Mouse (Mus musculus): ENCODE measurements around the gene Nckap5. TPM values are rescaled to one million over a fixed set of nuclear protein-coding genes. Genes with fewer than 3 reads are reported as not detected.

Nckap5 gene
- polyA plus RNA-seq, 1 experiment from 2014 or later = 2.7 TPM

DNA sequence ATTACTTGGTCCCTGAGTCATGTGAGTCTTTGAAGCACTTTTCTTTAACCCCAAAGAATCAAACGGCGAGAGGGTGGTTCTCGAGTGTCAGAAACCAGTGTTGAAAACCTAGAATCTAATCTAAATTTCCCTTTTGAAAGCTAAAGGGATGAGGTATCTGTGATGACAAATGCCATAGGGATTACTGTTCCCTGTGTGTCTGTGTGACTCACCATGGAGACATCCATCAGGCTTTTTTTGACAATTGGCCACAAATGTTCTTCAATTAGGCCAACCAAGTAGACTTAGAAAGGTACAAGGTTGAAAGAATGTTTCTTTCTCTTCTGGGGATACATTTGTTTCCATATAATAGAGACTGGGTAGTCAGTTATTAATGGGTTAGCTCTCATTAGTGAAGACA, 879.6 kb downstream of the Nckap5 start:
- Histone ChIP-seq H3K27ac (replicated peaks; ENCODE audit: low read depth, low read length) (no peak overlapping the region), H3K4me2 (ENCODE audit: low read depth, severe bottlenecking) (no peak overlapping the region), H3K4me3 (ENCODE audit: low read depth, low read length) (no peak overlapping the region), H3K9ac (ENCODE audit: low read length) (no peak overlapping the region), H3K27me3 (ENCODE audit: control insufficient read depth, insufficient read depth, low read length) (no peaks in the 10 kb centered on the region), H3K9me3 (ENCODE audit: control insufficient read depth, low read length) (no peaks in the 10 kb centered on the region), H3K36me3 (ENCODE audit: control insufficient read depth, insufficient read depth, low read length) (no peaks in the 10 kb centered on the region), H3K4me1 (ENCODE audit: control insufficient read depth, insufficient read depth, low read length) (no peaks in the 10 kb centered on the region)
- DNase-seq (ENCODE audit: low spot score) = no peak
- ATAC-seq (ENCODE audit: insufficient number of reproducible peaks, low FRiP score, low TSS enrichment, low read depth) = no peak
- WGBS = 88% methylated on average over 3 of the region's 3 CpGs

DNA sequence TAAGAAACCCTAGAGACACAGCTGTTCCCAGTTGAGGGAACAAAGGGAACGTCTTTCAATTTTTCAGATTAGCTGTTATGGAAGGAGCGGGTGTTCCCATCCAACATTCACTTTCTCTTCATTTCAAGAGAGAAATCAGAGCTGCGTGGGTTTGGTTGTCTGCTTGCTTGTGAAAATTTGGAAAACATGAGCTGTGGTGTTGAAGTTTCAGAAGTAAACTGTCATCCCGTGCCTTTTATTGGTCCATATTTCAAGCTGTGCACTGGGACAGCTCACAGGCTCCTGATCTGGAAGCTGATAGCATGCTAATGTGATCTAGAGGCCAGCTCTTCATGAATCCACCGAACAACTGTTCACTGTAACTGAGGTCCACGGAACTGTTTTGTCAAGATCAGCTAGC, 881.5 kb downstream of the Nckap5 start:
- no peaks in the 10 kb centered on the region for H3K36me3 ChIP-seq (ENCODE audit: control insufficient read depth, insufficient read depth, low read length)
- no peak overlapping the region for H3K4me2 ChIP-seq (ENCODE audit: low read depth, severe bottlenecking)
- H3K27ac ChIP-seq (replicated peaks; ENCODE audit: low read depth, low read length) = no peak overlapping the region
- H3K9ac ChIP-seq (ENCODE audit: low read length) = no peak overlapping the region
- H3K27me3 ChIP-seq (ENCODE audit: control insufficient read depth, insufficient read depth, low read length) = no peaks in the 10 kb centered on the region
- no peaks in the 10 kb centered on the region for H3K9me3 ChIP-seq (ENCODE audit: control insufficient read depth, low read length)
- 63% methylated on average over 6 of the region's 6 CpGs for WGBS
- DNase-seq (ENCODE audit: low spot score) (no peak), ATAC-seq (ENCODE audit: insufficient number of reproducible peaks, low FRiP score, low TSS enrichment, low read depth) (no peak)
- H3K4me3 ChIP-seq (ENCODE audit: low read depth, low read length) = no peak overlapping the region
- no peaks in the 10 kb centered on the region for H3K4me1 ChIP-seq (ENCODE audit: control insufficient read depth, insufficient read depth, low read length)

DNA sequence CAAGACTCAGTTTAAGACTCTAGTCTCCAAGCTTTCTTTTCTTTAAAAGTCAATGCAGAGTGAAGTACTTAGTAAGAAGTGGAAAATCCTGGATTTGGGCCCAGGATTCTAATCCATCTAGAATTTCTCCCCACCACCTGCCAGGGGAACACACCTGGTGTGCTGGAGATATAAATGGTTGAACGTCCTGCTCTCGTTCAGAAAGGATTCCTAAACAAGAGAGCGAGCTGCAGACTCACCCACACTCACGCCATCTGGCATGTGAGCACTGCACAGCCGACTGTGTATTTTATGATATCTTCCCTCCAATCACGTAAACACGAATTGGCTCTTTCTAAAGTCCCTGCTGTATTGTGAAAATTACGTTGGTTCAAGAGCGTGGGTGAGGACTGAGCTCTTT, 885.5 kb downstream of the Nckap5 start:
- Histone ChIP-seq H3K4me3 (ENCODE audit: low read depth, low read length) (no peak overlapping the region), H3K27ac (replicated peaks; ENCODE audit: low read depth, low read length) (no peak overlapping the region), H3K4me2 (ENCODE audit: low read depth, severe bottlenecking) (no peak overlapping the region), H3K4me1 (ENCODE audit: control insufficient read depth, insufficient read depth, low read length) (no peaks in the 10 kb centered on the region), H3K27me3 (ENCODE audit: control insufficient read depth, insufficient read depth, low read length) (no peaks in the 10 kb centered on the region), H3K9ac (ENCODE audit: low read length) (no peak overlapping the region), H3K9me3 (ENCODE audit: control insufficient read depth, low read length) (no peaks in the 10 kb centered on the region), H3K36me3 (ENCODE audit: control insufficient read depth, insufficient read depth, low read length) (no peaks in the 10 kb centered on the region)
- no peak for ATAC-seq (ENCODE audit: insufficient number of reproducible peaks, low FRiP score, low TSS enrichment, low read depth)
- WGBS = 53% methylated on average over 9 of the region's 9 CpGs
- DNase-seq (ENCODE audit: low spot score) = no peak

DNA sequence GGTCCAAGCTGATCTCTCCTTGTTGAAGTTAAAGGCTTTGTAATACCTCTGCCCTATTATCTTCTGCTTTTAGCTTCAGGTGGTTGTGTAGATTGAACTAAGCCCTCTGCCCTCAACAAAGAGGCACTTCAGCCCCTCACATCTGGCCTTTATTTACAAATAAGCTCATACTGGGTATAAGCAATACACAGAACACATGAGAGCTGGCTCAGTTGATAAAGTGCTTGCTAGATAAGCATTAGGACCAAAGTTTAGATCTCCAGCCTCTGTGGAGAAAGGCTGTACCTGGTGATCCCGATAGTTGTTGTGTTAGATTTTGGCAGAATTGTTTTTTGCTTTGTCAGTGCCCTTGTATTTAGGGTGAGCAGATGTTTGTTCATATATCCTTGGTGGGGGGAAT, 887.3 kb downstream of the Nckap5 start:
- no peak overlapping the region for H3K27ac ChIP-seq (replicated peaks; ENCODE audit: low read depth, low read length)
- 74% methylated on average over 1 of the region's 1 CpGs for WGBS
- H3K4me3 ChIP-seq (ENCODE audit: low read depth, low read length) = no peak overlapping the region
- H3K9ac ChIP-seq (ENCODE audit: low read length) = no peak overlapping the region
- no peaks in the 10 kb centered on the region for H3K4me1 ChIP-seq (ENCODE audit: control insufficient read depth, insufficient read depth, low read length)
- no peaks in the 10 kb centered on the region for H3K9me3 ChIP-seq (ENCODE audit: control insufficient read depth, low read length)
- DNase-seq (ENCODE audit: low spot score) (no peak), ATAC-seq (ENCODE audit: insufficient number of reproducible peaks, low FRiP score, low TSS enrichment, low read depth) (no peak)
- no peak overlapping the region for H3K4me2 ChIP-seq (ENCODE audit: low read depth, severe bottlenecking)
- H3K36me3 ChIP-seq (ENCODE audit: control insufficient read depth, insufficient read depth, low read length) = no peaks in the 10 kb centered on the region
- no peaks in the 10 kb centered on the region for H3K27me3 ChIP-seq (ENCODE audit: control insufficient read depth, insufficient read depth, low read length)

DNA sequence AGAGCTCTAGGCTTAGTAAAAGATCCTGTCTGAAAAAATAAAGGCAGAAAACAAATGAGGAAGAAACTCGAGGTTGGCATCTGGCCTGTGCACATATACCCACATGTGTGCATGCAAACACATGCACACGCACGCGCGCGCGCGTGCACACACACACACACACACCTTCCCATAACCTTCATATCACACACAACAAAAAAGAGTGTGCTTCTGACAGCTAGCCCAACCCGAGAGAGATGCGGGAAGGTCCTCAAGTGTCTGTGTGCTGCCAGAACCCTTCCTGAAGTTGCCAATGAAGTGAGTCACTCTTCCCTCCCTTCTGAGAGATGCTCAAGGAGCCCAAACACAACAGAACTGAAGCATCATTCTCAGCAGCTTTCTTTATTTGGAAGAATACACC, 905.1 kb downstream of the Nckap5 start:
- no peak overlapping the region for H3K9ac ChIP-seq (ENCODE audit: low read length)
- H3K9me3 ChIP-seq (ENCODE audit: control insufficient read depth, low read length) = no peaks in the 10 kb centered on the region
- H3K27me3 ChIP-seq (ENCODE audit: control insufficient read depth, insufficient read depth, low read length) = no peaks in the 10 kb centered on the region
- WGBS = 96% methylated on average over 10 of the region's 10 CpGs
- H3K36me3 ChIP-seq (ENCODE audit: control insufficient read depth, insufficient read depth, low read length) = no peaks in the 10 kb centered on the region
- H3K4me1 ChIP-seq (ENCODE audit: control insufficient read depth, insufficient read depth, low read length) = no peaks in the 10 kb centered on the region
- H3K4me2 ChIP-seq (ENCODE audit: low read depth, severe bottlenecking) = no peak overlapping the region
- no peak overlapping the region for H3K4me3 ChIP-seq (ENCODE audit: low read depth, low read length)
- ATAC-seq (ENCODE audit: insufficient number of reproducible peaks, low FRiP score, low TSS enrichment, low read depth) = no peak
- H3K27ac ChIP-seq (replicated peaks; ENCODE audit: low read depth, low read length) = no peak overlapping the region
- no peak for DNase-seq (ENCODE audit: low spot score)

DNA sequence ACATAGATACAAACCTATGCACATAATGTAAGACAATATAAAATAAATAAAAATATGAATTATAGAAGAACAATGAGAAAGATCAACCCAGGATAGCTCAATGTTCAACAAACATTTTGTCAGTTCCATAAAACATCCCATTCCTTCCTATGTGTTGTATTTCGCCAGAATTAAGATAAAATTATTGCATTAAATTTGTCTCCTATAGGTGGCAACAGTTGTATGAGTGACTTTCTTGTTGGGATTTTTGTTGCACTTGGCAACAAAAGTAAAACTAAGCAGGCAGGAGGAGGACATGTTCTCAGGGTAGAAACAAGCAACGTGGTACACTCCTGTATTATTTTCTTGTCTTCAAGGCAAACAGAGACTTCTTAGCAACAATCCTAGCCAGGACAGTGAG, 907.5 kb downstream of the Nckap5 start:
- Histone ChIP-seq H3K9ac (ENCODE audit: low read length) (no peak overlapping the region), H3K9me3 (ENCODE audit: control insufficient read depth, low read length) (no peaks in the 10 kb centered on the region), H3K27me3 (ENCODE audit: control insufficient read depth, insufficient read depth, low read length) (no peaks in the 10 kb centered on the region), H3K27ac (replicated peaks; ENCODE audit: low read depth, low read length) (no peak overlapping the region), H3K4me2 (ENCODE audit: low read depth, severe bottlenecking) (no peak overlapping the region), H3K4me3 (ENCODE audit: low read depth, low read length) (no peak overlapping the region), H3K4me1 (ENCODE audit: control insufficient read depth, insufficient read depth, low read length) (no peaks in the 10 kb centered on the region), H3K36me3 (ENCODE audit: control insufficient read depth, insufficient read depth, low read length) (no peaks in the 10 kb centered on the region)
- ATAC-seq (ENCODE audit: insufficient number of reproducible peaks, low FRiP score, low TSS enrichment, low read depth) = no peak
- 77% methylated on average over 2 of the region's 2 CpGs for WGBS
- DNase-seq (ENCODE audit: low spot score) = no peak

DNA sequence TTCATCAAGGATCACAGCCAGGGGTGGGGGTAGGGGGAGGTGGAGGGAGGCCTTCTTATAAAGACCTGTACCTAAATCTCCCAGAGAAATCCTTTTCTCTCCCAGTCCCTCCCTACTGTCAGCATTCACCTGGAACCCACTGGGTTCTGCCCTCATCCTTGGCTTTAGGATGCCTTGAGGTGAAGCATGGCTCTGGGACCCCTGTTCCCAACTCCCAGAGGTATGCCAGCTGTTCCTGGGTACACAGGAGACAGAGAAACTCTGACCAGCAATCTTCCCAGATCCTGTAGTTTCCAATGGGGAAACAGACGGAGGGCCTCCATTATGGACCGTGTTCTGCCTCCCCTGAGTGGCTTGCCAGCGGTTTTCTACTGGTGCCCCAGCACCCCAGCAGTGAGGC, 909.9 kb downstream of the Nckap5 start:
- no peak for DNase-seq (ENCODE audit: low spot score)
- no peak overlapping the region for H3K4me3 ChIP-seq (ENCODE audit: low read depth, low read length)

DNA sequence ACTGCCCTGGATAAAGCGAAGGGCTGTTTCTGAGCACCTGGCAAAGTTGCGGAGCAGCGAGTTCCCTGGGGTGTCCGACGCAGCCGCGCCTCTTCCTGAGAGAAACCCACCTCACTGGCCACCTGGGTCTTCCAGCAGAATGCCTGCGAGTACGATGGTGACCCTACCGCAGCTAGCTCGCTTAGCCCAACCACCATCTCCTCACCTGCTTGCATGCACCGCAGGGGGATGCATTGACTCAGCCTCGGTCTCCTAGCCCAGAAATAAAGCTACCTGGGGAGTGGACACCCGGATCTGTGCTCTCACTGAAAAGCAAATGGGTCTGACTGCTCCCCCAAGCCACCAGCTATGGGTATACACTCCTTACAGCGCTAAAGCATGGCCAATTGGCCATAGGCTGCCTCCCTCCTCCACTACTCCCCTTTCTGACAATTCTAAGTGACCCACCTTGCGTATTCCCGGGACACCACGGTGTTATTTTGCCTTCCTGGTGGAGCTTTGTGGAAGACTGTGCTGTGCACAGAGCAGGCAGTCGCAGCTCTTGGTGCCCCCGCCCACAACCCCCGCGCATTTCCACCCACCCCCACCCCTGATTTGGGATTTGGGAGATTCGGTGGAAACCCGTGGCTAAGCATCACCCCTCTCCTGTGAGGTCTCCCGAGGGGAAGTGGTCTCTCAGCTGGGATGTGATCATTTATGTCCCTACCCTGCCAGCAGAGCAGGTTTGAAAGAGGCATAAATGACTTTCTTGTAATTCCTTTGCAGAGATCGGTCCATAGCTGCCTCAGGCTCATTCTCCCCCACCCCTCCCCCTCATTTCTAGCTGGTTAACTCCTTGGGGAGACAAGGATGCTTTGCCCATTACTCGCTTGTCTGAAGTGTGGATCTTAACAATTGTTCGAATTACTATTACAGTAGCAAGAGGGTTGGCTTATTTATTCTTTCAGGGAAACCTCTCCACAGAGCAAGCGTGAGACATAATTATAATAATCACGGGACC, 917.7 kb downstream of the Nckap5 start, which contains the start of gene Lypd1:
Gene Lypd1 (minus strand): TSS at position 501 of the 1,000 bp plus-strand sequence.
- H3K36me3 ChIP-seq (ENCODE audit: control insufficient read depth, insufficient read depth, low read length) = no peaks in the 10 kb centered on the region
- 0 out of 2 replicates have a peak, but pooled peaks have one; percentile 5 for ATAC-seq (ENCODE audit: insufficient number of reproducible peaks, low FRiP score, low TSS enrichment, low read depth)
- peaks cover 29% of the 10 kb centered on the region for H3K27me3 ChIP-seq (ENCODE audit: control insufficient read depth, insufficient read depth, low read length)
- H3K27ac ChIP-seq (replicated peaks; ENCODE audit: low read depth, low read length) = no peak within 1 kb of the TSS
- WGBS = 4% methylated on average over 30 of the region's 30 CpGs
- H3K4me2 ChIP-seq (ENCODE audit: low read depth, severe bottlenecking) = peak within 1 kb of the TSS; percentile 91
- peak within 1 kb of the TSS; percentile 22; the same call in 1 of the 2 replicates for H3K9ac ChIP-seq (ENCODE audit: low read length)
- DNase-seq (ENCODE audit: low spot score) = peak; percentile 25
- H3K4me1 ChIP-seq (ENCODE audit: control insufficient read depth, insufficient read depth, low read length) = peaks cover 22% of the 10 kb centered on the region
- no peaks in the 10 kb centered on the region for H3K9me3 ChIP-seq (ENCODE audit: control insufficient read depth, low read length)
- peak within 1 kb of the TSS; percentile 45 for H3K4me3 ChIP-seq (ENCODE audit: low read depth, low read length)

More for the DNA sequence above, 909.9 kb downstream of the Nckap5 start:
- H3K9me3 ChIP-seq (ENCODE audit: control insufficient read depth, low read length) = no peaks in the 10 kb centered on the region
- ATAC-seq (ENCODE audit: insufficient number of reproducible peaks, low FRiP score, low TSS enrichment, low read depth) = no peak
- 90% methylated on average over 3 of the region's 3 CpGs for WGBS
- H3K27me3 ChIP-seq (ENCODE audit: control insufficient read depth, insufficient read depth, low read length) = no peaks in the 10 kb centered on the region
- no peaks in the 10 kb centered on the region for H3K4me1 ChIP-seq (ENCODE audit: control insufficient read depth, insufficient read depth, low read length)
- no peak overlapping the region for H3K27ac ChIP-seq (replicated peaks; ENCODE audit: low read depth, low read length)
- H3K9ac ChIP-seq (ENCODE audit: low read length) = no peak overlapping the region
- H3K36me3 ChIP-seq (ENCODE audit: control insufficient read depth, insufficient read depth, low read length) = no peaks in the 10 kb centered on the region
- no peak overlapping the region for H3K4me2 ChIP-seq (ENCODE audit: low read depth, severe bottlenecking)

All from limb, embryonic 11.5 days (tissue).